Mouse (Mus musculus) adrenal gland, postnatal 14 days (tissue): ENCODE data around the gene Rassf3. TPM values are rescaled to one million over a fixed set of nuclear protein-coding genes. Genes with fewer than 3 reads are reported as not detected.

ENCODE experiments used
- DNase-seq: peaks from one replicate; pipeline ENCODE4 v3.0.0; 2021; ENCODE audit warnings: mixed read lengths
- total RNA-seq: library from RNA; stranded (reverse); gene quantifications from 2 replicates; pipeline ENCODE4 v1.2.3, GENCODE M21; 2021

The Rassf3 gene
- total RNA-seq, 1 experiment from 2014 or later: 40.1 TPM

- DNase-seq: peak; percentile 77
Measured at GRCm38 (mm10) chr10:121461404-121462161, 14.6 kb downstream of the Rassf3 start.

DNA sequence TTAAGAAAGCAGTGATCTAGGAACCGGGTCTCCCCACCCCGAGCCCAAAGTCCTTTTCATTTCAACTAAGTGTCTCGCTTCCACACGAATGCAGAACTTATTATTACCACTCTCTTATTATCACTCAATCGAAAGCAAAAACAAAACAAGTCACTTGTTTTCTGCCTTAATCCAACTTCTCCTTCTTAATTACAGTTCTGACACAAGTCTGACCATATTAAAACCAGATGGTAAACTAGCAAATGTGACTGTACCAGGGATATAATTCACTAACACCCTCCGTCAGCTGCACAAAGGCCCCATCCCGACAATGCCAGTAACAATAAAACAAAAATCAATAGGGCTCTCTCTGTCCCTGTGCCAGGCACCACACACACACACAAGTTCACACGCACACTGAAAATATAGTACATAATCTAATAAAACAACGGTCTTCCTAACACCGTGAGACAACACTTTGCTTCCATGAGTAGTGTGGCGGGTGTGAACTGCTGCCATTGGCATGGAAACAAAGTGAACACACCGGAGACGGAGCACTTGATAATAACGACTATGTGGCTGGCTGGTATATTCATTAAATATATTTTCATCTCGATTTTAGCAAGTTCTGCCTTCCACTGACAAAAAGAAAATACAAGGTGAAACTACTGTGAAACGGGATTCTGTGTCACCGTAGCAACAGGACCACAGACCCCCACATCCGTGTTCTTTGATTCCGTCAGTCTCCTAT lies 16.9 kb downstream of the Rassf3 start:
- DNase-seq: no peak

- DNase-seq: no peak
Measured at GRCm38 (mm10) chr10:121458408-121458807, 17.7 kb downstream of the Rassf3 start.

GRCm38 (mm10) chr10:121457381-121457780 lies 18.8 kb downstream of the Rassf3 start:
- DNase-seq: no peak

- DNase-seq: no peak
Measured at GRCm38 (mm10) chr10:121455517-121455916, 20.6 kb downstream of the Rassf3 start.

GRCm38 (mm10) chr10:121454708-121455475 lies 21.3 kb downstream of the Rassf3 start:
- no peak for DNase-seq

DNA sequence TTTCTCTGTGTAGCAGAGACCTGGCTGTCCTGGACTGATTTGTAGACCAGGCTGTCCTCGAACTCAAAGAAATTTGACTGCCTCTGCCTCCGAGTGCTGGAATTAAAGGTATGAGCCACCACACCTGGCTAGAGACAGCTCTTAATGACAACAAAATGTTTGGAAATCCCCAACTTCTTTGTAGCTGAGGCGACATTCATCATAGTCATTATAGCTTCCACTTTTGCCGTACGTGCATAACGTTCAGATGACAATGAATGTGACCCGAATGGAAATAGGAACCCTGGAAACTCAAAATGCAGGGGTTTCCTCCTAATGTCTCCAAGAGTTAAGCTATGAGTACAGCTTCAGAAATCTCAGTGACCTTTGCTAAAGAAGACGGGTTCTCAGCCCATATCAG lies 22.1 kb downstream of the Rassf3 start:
- no peak for DNase-seq

- DNase-seq: no peak
Measured at GRCm38 (mm10) chr10:121445808-121446207, 30.3 kb downstream of the Rassf3 start.

DNA sequence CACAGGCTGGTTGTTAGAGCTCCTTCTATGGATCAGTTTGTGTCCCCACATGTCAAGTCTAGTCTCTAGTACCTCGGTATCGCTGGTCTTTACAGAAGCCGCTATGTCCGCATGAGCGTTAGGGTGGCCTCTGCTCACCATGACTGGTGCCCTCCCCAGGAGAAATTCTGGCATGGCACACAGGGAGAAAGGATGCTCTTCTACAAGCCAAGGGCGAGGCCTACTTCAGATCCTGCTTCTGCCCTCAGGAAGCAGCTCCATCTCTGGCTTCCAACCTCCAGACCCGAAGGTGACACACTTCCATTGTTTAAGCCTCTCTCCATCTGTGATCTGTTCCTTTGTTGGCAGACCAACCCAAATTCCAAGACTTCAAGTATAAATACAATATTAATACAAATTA lies 31.9 kb downstream of the Rassf3 start:
- no peak for DNase-seq

GRCm38 (mm10) chr10:121443791-121444190 lies 32.4 kb downstream of the Rassf3 start:
- peak; percentile 66 for DNase-seq

DNA sequence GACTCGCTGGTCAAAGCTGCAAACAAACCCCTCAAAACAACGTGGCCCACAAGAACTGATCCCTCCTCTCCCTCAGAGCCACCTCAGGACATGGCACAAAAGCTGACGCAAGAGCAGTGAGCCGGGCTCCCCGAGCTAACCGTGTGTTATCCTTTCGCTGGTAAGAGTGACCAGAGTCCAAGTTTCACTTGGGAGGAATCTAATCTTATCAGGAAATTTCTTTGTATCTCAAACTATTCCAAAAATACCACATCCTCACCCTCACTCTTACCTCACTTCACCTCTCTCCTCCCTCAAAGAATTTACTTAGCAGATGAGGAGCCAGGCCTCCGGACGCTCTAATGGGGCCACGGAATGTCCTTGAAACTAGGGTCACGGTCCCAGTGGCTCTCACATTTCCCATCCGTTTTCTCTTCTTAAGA lies 36.8 kb downstream of the Rassf3 start:
- no peak for DNase-seq

DNA sequence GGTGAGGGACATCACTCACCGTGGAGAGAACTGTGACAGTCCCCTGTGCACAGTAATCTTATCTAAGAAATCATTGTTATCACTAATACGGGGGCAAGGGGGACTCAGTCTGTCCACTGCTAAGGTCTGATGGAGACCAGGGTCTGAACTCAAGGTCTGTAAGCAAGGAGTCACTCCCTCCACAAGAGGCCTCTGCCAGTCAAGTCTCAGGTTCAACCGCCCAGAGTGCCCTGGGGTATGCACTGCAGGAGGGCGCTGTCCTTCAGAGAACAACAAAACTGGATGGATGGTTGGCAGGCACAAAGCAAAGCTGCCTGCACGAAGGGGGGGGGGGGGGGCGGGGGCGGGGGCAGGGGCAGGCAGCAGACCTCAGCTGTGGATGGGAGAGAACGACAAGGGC lies 38.0 kb downstream of the Rassf3 start:
- no peak for DNase-seq

DNA sequence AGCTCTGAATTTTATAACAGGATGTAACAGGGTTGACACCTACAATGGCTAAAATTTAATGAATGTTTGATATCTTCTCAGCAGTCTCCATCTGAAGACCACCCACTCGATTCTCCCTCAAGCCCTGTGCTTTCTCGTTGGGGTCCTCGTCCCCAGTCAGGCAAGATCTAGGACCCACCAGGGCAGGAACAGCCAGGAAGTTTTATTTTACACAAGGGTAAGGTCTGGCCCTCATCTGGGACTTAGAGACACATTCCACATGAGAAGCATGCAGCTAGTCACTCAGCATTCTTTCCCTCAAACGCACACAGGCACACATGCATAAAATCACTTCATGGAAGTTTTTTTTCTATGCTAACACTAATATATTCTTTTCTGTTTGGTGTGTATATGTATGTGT lies 39.5 kb downstream of the Rassf3 start:
- DNase-seq: no peak

- no peak for DNase-seq
Measured at GRCm38 (mm10) chr10:121436258-121436645, 39.9 kb downstream of the Rassf3 start.

GRCm38 (mm10) chr10:121435546-121436257 lies 40.4 kb downstream of the Rassf3 start:
- DNase-seq: peak; percentile 70

- no peak for DNase-seq
Measured at GRCm38 (mm10) chr10:121434441-121435103, 41.6 kb downstream of the Rassf3 start.

DNA sequence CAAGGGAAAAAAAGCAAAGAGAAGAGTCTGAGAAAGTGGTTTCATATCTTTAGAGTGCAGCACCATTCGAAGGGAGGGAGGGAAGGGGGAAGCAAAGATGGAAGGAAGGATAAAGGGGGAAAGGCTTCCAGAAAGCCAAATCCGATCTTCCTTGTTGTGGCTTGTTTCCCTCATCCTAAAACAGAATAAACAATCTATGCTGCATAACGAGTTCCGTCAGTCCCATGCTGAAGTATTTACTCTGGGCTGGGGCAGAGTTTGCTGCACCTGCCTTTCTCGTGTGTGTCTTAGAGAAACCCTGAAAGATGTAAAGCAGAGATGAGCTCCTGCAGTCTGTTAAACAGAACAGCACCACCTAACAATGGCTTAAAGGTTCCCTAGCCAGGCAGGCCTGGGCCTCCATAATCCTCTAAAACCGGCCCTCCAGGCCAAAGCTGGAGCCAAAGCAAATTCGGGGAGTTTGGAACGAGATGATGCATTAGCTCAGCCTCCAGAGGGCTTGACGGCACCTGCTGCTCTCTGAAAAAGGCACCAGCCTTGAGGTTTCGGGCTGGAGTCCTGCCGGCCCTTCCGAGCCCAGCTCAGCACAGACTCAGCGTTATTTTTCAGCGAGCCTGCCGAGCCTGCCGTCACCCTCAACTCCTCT lies 43.4 kb downstream of the Rassf3 start:
- DNase-seq: no peak

DNA sequence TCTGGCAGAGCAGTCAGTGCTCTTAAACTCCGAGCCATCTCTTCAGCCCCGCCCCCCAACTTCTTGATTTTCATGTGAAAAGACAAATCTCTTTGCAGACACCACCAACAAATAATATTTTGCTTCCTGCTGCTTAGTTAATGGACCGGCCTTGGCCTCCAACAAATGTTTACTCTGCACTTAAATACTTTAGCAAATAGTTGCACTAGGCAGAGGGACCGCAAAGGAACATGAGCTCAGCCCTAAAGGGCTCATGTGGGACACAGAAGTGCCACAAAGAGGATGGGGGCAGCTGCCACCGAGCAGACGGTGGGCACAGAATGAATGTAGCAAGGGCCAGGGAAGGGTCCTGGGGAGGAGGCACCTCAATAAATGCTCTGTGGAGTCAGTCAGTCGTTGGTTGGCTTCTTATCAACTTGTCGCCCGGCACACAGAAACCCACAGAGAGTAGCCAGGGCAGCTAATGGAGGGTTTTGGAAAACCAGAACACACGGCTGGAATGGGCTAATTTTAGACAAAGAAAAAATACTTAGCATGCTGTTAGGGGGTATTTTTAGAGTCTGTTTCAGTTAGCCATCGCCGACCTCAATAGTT lies 44.0 kb downstream of the Rassf3 start:
- no peak for DNase-seq

DNA sequence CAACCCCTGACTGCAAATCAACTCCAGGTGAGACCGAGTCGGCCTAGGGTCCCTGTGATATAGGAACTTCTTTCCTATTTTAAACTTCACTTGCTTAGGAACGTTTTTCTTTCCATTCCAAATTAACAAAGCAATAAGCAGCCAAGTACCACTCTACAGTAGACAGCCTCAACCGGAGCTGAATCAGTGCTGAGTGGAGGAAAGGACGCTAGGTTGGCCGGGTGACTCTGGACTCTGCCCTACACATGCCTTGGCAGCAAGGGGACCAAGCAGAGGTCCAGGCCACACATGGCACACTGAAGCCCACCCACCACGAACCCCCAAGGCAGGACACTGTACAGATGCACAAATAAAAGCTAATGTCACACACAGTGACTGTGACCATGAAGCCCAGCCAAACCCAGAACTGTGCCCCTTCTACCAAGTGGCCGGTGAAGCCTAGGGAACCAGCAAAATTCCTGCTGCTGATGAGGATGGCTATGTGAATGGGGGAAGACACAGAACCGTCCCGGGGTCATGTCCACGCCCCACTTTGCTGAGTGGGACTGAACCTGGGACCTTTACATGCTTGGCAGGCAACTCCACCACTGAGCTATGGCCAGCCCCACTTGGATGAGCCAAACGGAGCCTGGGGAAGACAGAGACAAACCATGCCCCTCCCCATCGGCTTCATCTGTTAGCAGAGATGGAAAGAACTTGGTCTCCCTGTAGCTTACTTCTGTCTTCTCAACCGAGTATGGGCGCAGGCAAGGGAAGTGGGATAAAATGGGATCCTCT lies 45.2 kb downstream of the Rassf3 start:
- no peak for DNase-seq
